Mouse (Mus musculus): ENCODE data around the gene Lrp5.

GRCm38 (mm10) chr19:3554785-3555184, 131.6 kb downstream of the Lrp5 start:
- TF ChIP-seq CTCF (IDR thresholded peaks at IDR 0.05; ENCODE audit: control insufficient read depth, insufficient read depth, insufficient read length) (no peak), MYOG (IDR thresholded peaks at IDR 0.05; ENCODE audit: control insufficient read depth, extremely low read depth, insufficient read length) (no peak), MAX (IDR thresholded peaks at IDR 0.05) (no peak)
